Mouse (Mus musculus) hindlimb bud, embryonic 11.5 days (tissue): Measurements from ENCODE around the gene AC129217.1.
"Not testable (repeated sequence)": the region's sequence is repeated elsewhere in the genome, so short reads cannot be mapped to it uniquely, and the experiment has no call there.

Source experiments
- DNase-seq: peaks from one replicate; pipeline ENCODE4 v3.0.0-alpha.2; 2012; ENCODE audit warnings: low read depth, low spot score; ENCODE audit errors: extremely low spot score

Gene AC129217.1

GRCm38 (mm10) chr19:8822696-8823095, 6.9 kb upstream of the AC129217.1 start:
- no peak for DNase-seq

- DNase-seq = no peak
These were observed 1.1 kb downstream of the AC129217.1 start for GRCm38 (mm10) chr19:8830664-8831063.

GRCm38 (mm10) chr19:8831262-8831661, 1.7 kb downstream of the AC129217.1 start:
- no peak for DNase-seq

- no peak for DNase-seq
These were observed 3.4 kb downstream of the AC129217.1 start for GRCm38 (mm10) chr19:8832971-8833370.

GRCm38 (mm10) chr19:8836327-8836726, 6.8 kb downstream of the AC129217.1 start:
- DNase-seq = not testable (repeated sequence)

- no peak for DNase-seq
These were observed 7.7 kb downstream of the AC129217.1 start, which contains the start of gene Bscl2 for GRCm38 (mm10) chr19:8837251-8837791. Bscl2 (plus strand) TSS chr19:8837467.

- DNase-seq = no peak
These were observed 8.6 kb downstream of the AC129217.1 start for GRCm38 (mm10) chr19:8838041-8838730.

- DNase-seq = no peak
These were observed 9.7 kb downstream of the AC129217.1 start, which contains the start of gene Gng3 for GRCm38 (mm10) chr19:8839103-8839907. Gng3 (minus strand) TSS chr19:8839194.

GRCm38 (mm10) chr19:8839908-8840791, 10.6 kb downstream of the AC129217.1 start:
- DNase-seq = no peak

- DNase-seq = no peak
These were observed 11.4 kb downstream of the AC129217.1 start for GRCm38 (mm10) chr19:8841012-8841411.

GRCm38 (mm10) chr19:8842961-8843360, 13.4 kb downstream of the AC129217.1 start:
- no peak for DNase-seq

- DNase-seq = no peak
These were observed 15.0 kb downstream of the AC129217.1 start for GRCm38 (mm10) chr19:8844371-8845129.

- DNase-seq = no peak
These were observed 18.8 kb downstream of the AC129217.1 start for GRCm38 (mm10) chr19:8848356-8848755.

- DNase-seq = no peak
These were observed 20.9 kb downstream of the AC129217.1 start, which contains the start of gene Lrrn4cl for GRCm38 (mm10) chr19:8850402-8850901. Lrrn4cl (plus strand) TSS chr19:8850768.

- DNase-seq = no peak
These were observed 22.1 kb downstream of the AC129217.1 start for GRCm38 (mm10) chr19:8851639-8852038.

- no peak for DNase-seq
These were observed 22.8 kb downstream of the AC129217.1 start for GRCm38 (mm10) chr19:8852236-8852928.

GRCm38 (mm10) chr19:8853117-8853516, 23.5 kb downstream of the AC129217.1 start:
- DNase-seq = no peak

- DNase-seq = no peak
These were observed 28.1 kb downstream of the AC129217.1 start for GRCm38 (mm10) chr19:8857689-8858088.

GRCm38 (mm10) chr19:8859018-8859417, 29.4 kb downstream of the AC129217.1 start:
- no peak for DNase-seq
